Mouse (Mus musculus) 3T3-L1 (cell line): ENCODE results near the gene Olfr311.
"Not testable (repeated sequence)": the region's sequence is repeated elsewhere in the genome, so short reads cannot be mapped to it uniquely, and the experiment has no call there.

Experiments used
- DNase-seq: peaks from one replicate; pipeline ENCODE4 v3.0.0-alpha.2; 2015; ENCODE audit warnings: low read depth, low spot score

Gene Olfr311

GRCm38 (mm10) chr11:58838951-58839350, at the start of gene Olfr311:
Olfr311 (plus strand) TSS chr11:58839251.
- not testable (repeated sequence) for DNase-seq

- DNase-seq: peak; percentile 35
These were observed 49.5 kb upstream of the Olfr311 start for GRCm38 (mm10) chr11:58789532-58789931.

- DNase-seq: no peak
These were observed 49.0 kb upstream of the Olfr311 start for GRCm38 (mm10) chr11:58790053-58790452.

- DNase-seq: peak; percentile 47
These were observed 48.4 kb upstream of the Olfr311 start for GRCm38 (mm10) chr11:58790646-58791045.

- DNase-seq: no peak
These were observed 43.2 kb upstream of the Olfr311 start for GRCm38 (mm10) chr11:58795856-58796255.

GRCm38 (mm10) chr11:58796850-58797249, 42.2 kb upstream of the Olfr311 start:
- no peak for DNase-seq

GRCm38 (mm10) chr11:58799747-58800146, 39.3 kb upstream of the Olfr311 start:
- DNase-seq: no peak

GRCm38 (mm10) chr11:58801558-58802228, 37.4 kb upstream of the Olfr311 start, which contains the start of gene Fam183b:
Fam183b (minus strand) TSS chr11:58801960.
- no peak for DNase-seq

GRCm38 (mm10) chr11:58803871-58804270, 35.2 kb upstream of the Olfr311 start:
- no peak for DNase-seq

- no peak for DNase-seq
These were observed 34.7 kb upstream of the Olfr311 start for GRCm38 (mm10) chr11:58804393-58804792.

GRCm38 (mm10) chr11:58812001-58812400, 27.1 kb upstream of the Olfr311 start:
- no peak for DNase-seq

- not testable (repeated sequence) for DNase-seq
These were observed 24.4 kb upstream of the Olfr311 start, which contains the start of gene Olfr313 for GRCm38 (mm10) chr11:58814700-58815099. Olfr313 (plus strand) TSS chr11:58815000.

- DNase-seq: no peak
These were observed 23.4 kb upstream of the Olfr311 start for GRCm38 (mm10) chr11:58815676-58816075.

GRCm38 (mm10) chr11:58828937-58829336, 10.1 kb upstream of the Olfr311 start, which contains the start of gene Olfr312:
Olfr312 (plus strand) TSS chr11:58829237.
- not testable (repeated sequence) for DNase-seq

- DNase-seq: no peak
These were observed 9.3 kb upstream of the Olfr311 start for GRCm38 (mm10) chr11:58829764-58830163.

- DNase-seq: not testable (repeated sequence)
These were observed 6.5 kb upstream of the Olfr311 start for GRCm38 (mm10) chr11:58832541-58832940.

GRCm38 (mm10) chr11:58846919-58847461, 7.9 kb downstream of the Olfr311 start, which contains the start of gene Gm12258:
Gm12258 (plus strand) TSS chr11:58847158.
- DNase-seq: peak; percentile 99

- DNase-seq: no peak
These were observed 8.6 kb downstream of the Olfr311 start for GRCm38 (mm10) chr11:58847636-58848035.

GRCm38 (mm10) chr11:58849731-58850130, 10.7 kb downstream of the Olfr311 start:
- DNase-seq: peak; percentile 51

- no peak for DNase-seq
These were observed 21.7 kb downstream of the Olfr311 start for GRCm38 (mm10) chr11:58860744-58861143.

- DNase-seq: peak; percentile 86
These were observed 28.2 kb downstream of the Olfr311 start, which contains the start of gene 2810021J22Rik for GRCm38 (mm10) chr11:58867039-58867953. 2810021J22Rik (plus strand) TSS chr11:58867216.

- DNase-seq: no peak
These were observed 28.9 kb downstream of the Olfr311 start for GRCm38 (mm10) chr11:58867954-58868330.
